Mouse (Mus musculus) MEL (cell line): ENCODE measurements around the gene D8Ertd738e. TPM values are rescaled to one million over a fixed set of nuclear protein-coding genes. Genes with fewer than 3 reads are reported as not detected.

Source experiments
- DNase-seq: peaks from one replicate; pipeline ENCODE4 v3.0.0; 2011; ENCODE audit warnings: low read depth, low spot score
- H3K27ac ChIP-seq: 2 replicates; pipeline ENCODE4 v1.5.1; 2012; ENCODE audit warnings: low read depth, mild to moderate bottlenecking, control low read depth, low read length, moderate library complexity; ENCODE audit not compliant: control insufficient read depth
- H3K27me3 ChIP-seq, 2 experiments: fragments of 150-350 bp in 1 of 2; sonication (generic) in 1 of 2; 2 replicates each; pipeline ENCODE4 v1.6.1; 2012; ENCODE audit warnings: low read length in 2 of 2, mild to moderate bottlenecking in 2 of 2, improper control_type of control experiment in 1 of 2, moderate library complexity in 1 of 2; ENCODE audit not compliant: insufficient read depth in 2 of 2, control insufficient read depth in 1 of 2
- H3K36me3 ChIP-seq, 2 experiments: 2 replicates each; pipeline ENCODE4 v1.6.1; 2012 to 2014; ENCODE audit warnings: low read length in 2 of 2, improper control_type of control experiment in 1 of 2, inconsistent platforms in 1 of 2, mild to moderate bottlenecking in 1 of 2; ENCODE audit not compliant: insufficient read depth in 2 of 2, control insufficient read depth in 1 of 2
- H3K4me1 ChIP-seq, 2 experiments: fragments of 150-350 bp in 1 of 2; sonication (generic) in 1 of 2; 2 replicates each; pipeline ENCODE4 v1.6.1; 2012; ENCODE audit warnings: low read length in 2 of 2, improper control_type of control experiment in 1 of 2, mild to moderate bottlenecking in 1 of 2; ENCODE audit not compliant: insufficient read depth in 2 of 2, control insufficient read depth in 1 of 2
- H3K4me3 ChIP-seq, 2 experiments: fragments of 150-350 bp in 1 of 2; sonication (generic) in 1 of 2; 2 replicates each; pipeline ENCODE4 v1.5.1; 2012; ENCODE audit warnings: low read depth in 2 of 2, low read length in 2 of 2, mild to moderate bottlenecking in 2 of 2, moderate library complexity in 2 of 2, control low read depth in 1 of 2, improper control_type of control experiment in 1 of 2; ENCODE audit not compliant: control insufficient read depth in 1 of 2, insufficient read depth in 1 of 2
- H3K79me2 ChIP-seq: 2 replicates; pipeline ENCODE4 v1.6.1; 2012; ENCODE audit warnings: mild to moderate bottlenecking, low read length, moderate library complexity; ENCODE audit not compliant: control insufficient read depth, poor library complexity, insufficient read depth
- H3K9ac ChIP-seq: 2 replicates; pipeline ENCODE4 v1.6.1; 2012; ENCODE audit warnings: low read depth, mild to moderate bottlenecking, control low read depth, low read length, moderate library complexity; ENCODE audit not compliant: control insufficient read depth, poor library complexity, severe bottlenecking
- H3K9me3 ChIP-seq: fragments of 150-350 bp; sonication (generic); replicated peaks from 2 replicates; pipeline ENCODE4 v1.6.1; 2012; ENCODE audit warnings: mild to moderate bottlenecking, low read length, improper control_type of control experiment, moderate library complexity; ENCODE audit not compliant: insufficient read depth
- BHLHE40 ChIP-seq: IDR thresholded peaks from 2 replicates; pipeline ENCODE4 v1.6.1; 2012; ENCODE audit warnings: low read depth, mild to moderate bottlenecking, inconsistent platforms, low read length, improper control_type of control experiment, borderline replicate concordance
- CHD1 ChIP-seq: IDR thresholded peaks from 2 replicates; pipeline ENCODE4 v1.6.1; 2012; ENCODE audit warnings: low read depth, mild to moderate bottlenecking, inconsistent platforms, low read length, improper control_type of control experiment
- CHD2 ChIP-seq: IDR thresholded peaks from 2 replicates; pipeline ENCODE4 v1.6.1; 2011; ENCODE audit warnings: low read length, improper control_type of control experiment
- CTCF ChIP-seq, 3 experiments: IDR thresholded peaks in 2 of 3; conservative IDR thresholded peaks in 1 of 3; 2 replicates each; pipeline ENCODE4 v1.5.1; 2011 to 2012; ENCODE audit warnings: low read length in 3 of 3, low read depth in 2 of 3, mild to moderate bottlenecking in 2 of 3, improper control_type of control experiment in 1 of 3, inconsistent platforms in 1 of 3, mixed read lengths in 1 of 3, moderate library complexity in 1 of 3; ENCODE audit not compliant: control insufficient read depth in 1 of 3, insufficient read depth in 1 of 3, poor library complexity in 1 of 3, severe bottlenecking in 1 of 3
- E2F4 ChIP-seq: IDR thresholded peaks from 2 replicates; pipeline ENCODE4 v1.6.1; 2011; ENCODE audit warnings: low read depth, low read length, improper control_type of control experiment, borderline replicate concordance
- EP300 ChIP-seq, 2 experiments: IDR thresholded peaks; 2 replicates each; pipeline ENCODE4 v1.6.1; 2011; ENCODE audit warnings: improper control_type of control experiment in 2 of 2, low read length in 2 of 2, low read depth in 1 of 2, mild to moderate bottlenecking in 1 of 2
- ETS1 ChIP-seq: IDR thresholded peaks from 2 replicates; pipeline ENCODE4 v1.6.1; 2012; ENCODE audit warnings: low read depth, mild to moderate bottlenecking, inconsistent platforms, low read length, improper control_type of control experiment, moderate library complexity
- GABPA ChIP-seq: IDR thresholded peaks from 2 replicates; pipeline ENCODE4 v1.6.1; 2012; ENCODE audit warnings: low read depth, mild to moderate bottlenecking, inconsistent platforms, low read length, improper control_type of control experiment, moderate library complexity
- GATA1 ChIP-seq: IDR thresholded peaks from 2 replicates; pipeline ENCODE4 v1.6.1; 2011; ENCODE audit warnings: low read depth, low read length, improper control_type of control experiment
- HCFC1 ChIP-seq: IDR thresholded peaks from 2 replicates; pipeline ENCODE4 v1.6.1; 2012; ENCODE audit warnings: low read depth, mild to moderate bottlenecking, inconsistent platforms, low read length, improper control_type of control experiment, moderate library complexity
- JUND ChIP-seq: IDR thresholded peaks from 2 replicates; pipeline ENCODE4 v1.6.1; 2011; ENCODE audit warnings: low read depth, mild to moderate bottlenecking, improper control_type of control experiment, low read length
- MAFK ChIP-seq: IDR thresholded peaks from 2 replicates; pipeline ENCODE4 v1.6.1; 2011; ENCODE audit warnings: low read depth, mild to moderate bottlenecking, low read length, improper control_type of control experiment, borderline replicate concordance
- MAX ChIP-seq: IDR thresholded peaks from 2 replicates; pipeline ENCODE4 v1.6.1; 2011; ENCODE audit warnings: low read length, improper control_type of control experiment
- MAZ ChIP-seq: IDR thresholded peaks from 2 replicates; pipeline ENCODE4 v1.6.1; 2012; ENCODE audit warnings: low read depth, mild to moderate bottlenecking, inconsistent platforms, low read length, improper control_type of control experiment
- MYB ChIP-seq: IDR thresholded peaks from 2 replicates; pipeline ENCODE4 v1.6.1; 2011; ENCODE audit warnings: mild to moderate bottlenecking, low read depth, low read length, improper control_type of control experiment
- MYC ChIP-seq: IDR thresholded peaks from 2 replicates; pipeline ENCODE4 v1.6.1; 2011; ENCODE audit warnings: low read depth, mild to moderate bottlenecking, low read length, improper control_type of control experiment, moderate library complexity
- NRF1 ChIP-seq: IDR thresholded peaks from 2 replicates; pipeline ENCODE4 v1.6.1; 2014; ENCODE audit warnings: low read depth, mild to moderate bottlenecking, inconsistent platforms, low read length, improper control_type of control experiment, moderate library complexity; ENCODE audit not compliant: poor library complexity, insufficient read depth, severe bottlenecking
- POLR2A ChIP-seq, 2 experiments: IDR thresholded peaks; 2 replicates each; pipeline ENCODE4 v1.6.1; 2011 to 2012; ENCODE audit warnings: low read length in 2 of 2, mild to moderate bottlenecking in 2 of 2, control low read depth in 1 of 2, improper control_type of control experiment in 1 of 2, low read depth in 1 of 2, moderate library complexity in 1 of 2; ENCODE audit not compliant: control insufficient read depth in 1 of 2, insufficient read depth in 1 of 2, poor library complexity in 1 of 2
- POLR2AphosphoS2 ChIP-seq: IDR thresholded peaks from 2 replicates; pipeline ENCODE4 v1.6.1; 2011; ENCODE audit warnings: low read length, improper control_type of control experiment
- POLR2AphosphoS5 ChIP-seq: IDR thresholded peaks from 2 replicates; pipeline ENCODE4 v1.6.1; 2012; ENCODE audit warnings: low read depth, borderline replicate concordance, mild to moderate bottlenecking, inconsistent platforms, low read length, moderate library complexity, mixed read lengths
- RAD21 ChIP-seq: IDR thresholded peaks from 2 replicates; pipeline ENCODE4 v1.6.1; 2011; ENCODE audit warnings: mild to moderate bottlenecking, low read depth, low read length, improper control_type of control experiment
- SMC3 ChIP-seq: IDR thresholded peaks from 2 replicates; pipeline ENCODE4 v1.6.1; 2011; ENCODE audit warnings: low read depth, low read length, improper control_type of control experiment
- TBP ChIP-seq: IDR thresholded peaks from 2 replicates; pipeline ENCODE4 v1.8.0; 2011; ENCODE audit warnings: low read depth, low read length, improper control_type of control experiment
- TCF12 ChIP-seq: IDR thresholded peaks from 2 replicates; pipeline ENCODE4 v1.6.1; 2014; ENCODE audit warnings: low read depth, mild to moderate bottlenecking, inconsistent platforms, low read length, improper control_type of control experiment, moderate library complexity
- UBTF ChIP-seq: IDR thresholded peaks from 2 replicates; pipeline ENCODE4 v1.6.1; 2012; ENCODE audit warnings: low read depth, mild to moderate bottlenecking, inconsistent platforms, low read length, improper control_type of control experiment, moderate library complexity, borderline replicate concordance; ENCODE audit not compliant: insufficient read depth
- USF1 ChIP-seq: IDR thresholded peaks from 2 replicates; pipeline ENCODE4 v1.6.1; 2014; ENCODE audit warnings: low read depth, mild to moderate bottlenecking, inconsistent platforms, low read length, improper control_type of control experiment, moderate library complexity
- USF2 ChIP-seq, 2 experiments: IDR thresholded peaks; 2 replicates each; pipeline ENCODE4 v1.6.1; 2011 to 2012; ENCODE audit warnings: improper control_type of control experiment in 2 of 2, low read length in 2 of 2, borderline replicate concordance in 1 of 2, inconsistent platforms in 1 of 2, low read depth in 1 of 2, mild to moderate bottlenecking in 1 of 2; ENCODE audit not compliant: insufficient read depth in 1 of 2
- ZC3H11A ChIP-seq: IDR thresholded peaks from 2 replicates; pipeline ENCODE4 v1.6.1; 2012; ENCODE audit warnings: low read depth, mild to moderate bottlenecking, inconsistent platforms, low read length, improper control_type of control experiment
- ZMIZ1 ChIP-seq: IDR thresholded peaks from 2 replicates; pipeline ENCODE4 v1.6.1; 2012; ENCODE audit warnings: low read depth, mild to moderate bottlenecking, inconsistent platforms, low read length, improper control_type of control experiment, moderate library complexity
- polyA plus RNA-seq, 2 experiments: library from polyadenylated mRNA; stranded (reverse) in 1 of 2; unstranded in 1 of 2; fragments of >175 nt in 1 of 2; fragments of >200 nt in 1 of 2; gene quantifications; 2 replicates each; pipeline versions ENCODE4 v1.2.1 to v1.2.4; 2012; ENCODE audit warnings: low replicate concordance in 2 of 2, low read depth in 1 of 2; ENCODE audit not compliant: insufficient read length in 2 of 2, insufficient read depth in 1 of 2, missing spikeins in 1 of 2
- total RNA-seq: library from RNA; depleted of rRNA; stranded (reverse); fragments of 300-350 nt; gene quantifications from 2 replicates; pipeline ENCODE4 v1.2.3, GENCODE M21; 2012

Gene D8Ertd738e
- total and polyA plus RNA-seq, 3 experiments, result 149 to 164 TPM; not detected in 1

GRCm38 (mm10) chr8:84202466-84202865 is 47.1 kb downstream of the D8Ertd738e start:
- Histone ChIP-seq H3K4me3 (0 out of 4 replicates have a peak overlapping the region, but pooled peaks of 1 of the 2 experiments have one; percentile 2), H3K36me3 (peaks cover 0 to 7% of the 10 kb centered on the region in 2 experiments; a peak in 1 of 4 replicates), H3K9me3 (no peaks in the 10 kb centered on the region), H3K27me3 (no peaks in the 10 kb centered on the region), H3K4me1 (peaks cover 0 to 35% of the 10 kb centered on the region in 2 experiments), H3K9ac (no peak overlapping the region), H3K79me2 (peaks cover 4% of the 10 kb centered on the region; the same call in 1 of the 2 replicates), H3K27ac (no peak overlapping the region; the same call in 1 of the 2 replicates)
- DNase-seq, result peak; percentile 52
- no peak for TF ChIP-seq TCF12
- TF ChIP-seq MYC, result no peak
- no peak for TF ChIP-seq JUND
- TF ChIP-seq USF1, result no peak
- no peak for TF ChIP-seq CHD1
- TF ChIP-seq GATA1, result no peak
- no peak for TF ChIP-seq ETS1
- no peak for TF ChIP-seq GABPA
- TF ChIP-seq ZC3H11A, result no peak
- no peak for TF ChIP-seq POLR2A (IDR thresholded peaks at IDR 0.05; ENCODE audit: control insufficient read depth in 1 of 2, insufficient read depth in 1 of 2, low read depth in 1 of 2, low read length in 2 of 2, poor library complexity in 1 of 2)
- no peak for TF ChIP-seq MAZ
- no peak for TF ChIP-seq SMC3
- no peak for TF ChIP-seq UBTF
- TF ChIP-seq, all 39 proteins: peak for 0

- Histone ChIP-seq H3K9me3 (no peaks in the 10 kb centered on the region), H3K4me3 (peak overlapping the region; percentile 60 to 91), H3K27ac (peak overlapping the region; percentile 36; the same call in 1 of the 2 replicates), H3K36me3 (peaks cover 0 to 7% of the 10 kb centered on the region in 2 experiments; a peak in 1 of 4 replicates), H3K79me2 (peaks cover 4% of the 10 kb centered on the region; the same call in 1 of the 2 replicates), H3K27me3 (no peaks in the 10 kb centered on the region), H3K4me1 (peaks cover 0 to 35% of the 10 kb centered on the region in 2 experiments), H3K9ac (peak overlapping the region; percentile 76)
- DNase-seq, result peak; percentile 68
- TF ChIP-seq POLR2AphosphoS5 (no peak), RAD21 (no peak), MAFK (no peak), GATA1 (no peak), SMC3 (no peak), E2F4 (no peak), MAX (peak; percentile 11), POLR2A (IDR thresholded peaks at IDR 0.05; ENCODE audit: control insufficient read depth in 1 of 2, insufficient read depth in 1 of 2, low read depth in 1 of 2, low read length in 2 of 2, poor library complexity in 1 of 2) (no peak; a peak in 1 of 4 replicates), EP300 (IDR thresholded peaks at IDR 0.05; ENCODE audit: low read depth in 1 of 2, low read length in 2 of 2) (no peak), ZC3H11A (no peak), CHD2 (no peak), CTCF (IDR thresholded peaks at IDR 0.05 in 2 of 3, conservative IDR thresholded peaks at IDR 0.05 in 1 of 3; ENCODE audit: control insufficient read depth in 1 of 3, insufficient read depth in 1 of 3, low read depth in 2 of 3, low read length in 3 of 3, poor library complexity in 1 of 3, severe bottlenecking in 1 of 3) (no peak), GABPA (no peak), BHLHE40 (0 out of 2 replicates have a peak, but pooled peaks have one; percentile 35), USF2 (IDR thresholded peaks at IDR 0.05; ENCODE audit: borderline replicate concordance in 1 of 2, insufficient read depth in 1 of 2, low read depth in 1 of 2, low read length in 2 of 2) (no peak), NRF1 (0 out of 2 replicates have a peak, but pooled peaks have one; percentile 24), MYB (no peak), POLR2AphosphoS2 (no peak), UBTF (no peak), TBP (no peak), ZMIZ1 (no peak), HCFC1 (no peak)
Measured at GRCm38 (mm10) chr8:84201545-84202245, 47.8 kb downstream of the D8Ertd738e start.
